Mouse (Mus musculus) liver, embryonic 11.5 days (tissue): ENCODE data around the gene Fcer1a. TPM values are rescaled to one million over a fixed set of nuclear protein-coding genes. Genes with fewer than 3 reads are reported as not detected.

Experiments
- ATAC-seq: fragments of 200-750 bp; cut with Nextera tagmentation; replicated peaks from 2 replicates; pipeline ENCODE4 v1.8.0; 2017; ENCODE audit warnings: moderate number of reproducible peaks, mild to moderate bottlenecking, moderate TSS enrichment, moderate library complexity; ENCODE audit not compliant: low FRiP score
- DNase-seq: peaks from one replicate; pipeline ENCODE4 v3.0.0-alpha.2; 2017; ENCODE audit warnings: low spot score
- H3K27ac ChIP-seq: fragments of 300-500 bp; sonication (generic); 2 replicates; pipeline ENCODE4 v1.5.1; 2014; ENCODE audit warnings: mild to moderate bottlenecking, low read depth, low read length, control low read depth
- H3K27me3 ChIP-seq: fragments of 300-500 bp; sonication (generic); replicated peaks from 2 replicates; pipeline ENCODE4 v1.6.1; 2014; ENCODE audit warnings: low read length, mixed read lengths; ENCODE audit not compliant: control insufficient read depth, insufficient read depth
- H3K36me3 ChIP-seq: fragments of 300-500 bp; sonication (generic); 2 replicates; pipeline ENCODE4 v1.6.1; 2014; ENCODE audit warnings: mild to moderate bottlenecking, low read length, moderate library complexity, mixed read lengths; ENCODE audit not compliant: control insufficient read depth, insufficient read depth
- H3K4me1 ChIP-seq: fragments of 300-500 bp; sonication (generic); replicated peaks from 2 replicates; pipeline ENCODE4 v1.6.1; 2014; ENCODE audit warnings: low read length, mixed read lengths; ENCODE audit not compliant: control insufficient read depth, insufficient read depth
- H3K4me2 ChIP-seq: fragments of 300-500 bp; sonication (generic); 2 replicates; pipeline ENCODE4 v1.6.1; 2014; ENCODE audit warnings: mild to moderate bottlenecking, control low read depth, moderate library complexity
- H3K4me3 ChIP-seq: fragments of 300-500 bp; sonication (generic); 2 replicates; pipeline ENCODE4 v1.5.1; 2014; ENCODE audit warnings: low read depth, low read length, control low read depth
- H3K9ac ChIP-seq: fragments of 300-500 bp; sonication (generic); 2 replicates; pipeline ENCODE4 v1.6.1; 2014; ENCODE audit warnings: low read depth, low read length, control low read depth
- H3K9me3 ChIP-seq: fragments of 300-500 bp; sonication (generic); 2 replicates; pipeline ENCODE4 v1.6.1; 2016; ENCODE audit warnings: low read length, inconsistent platforms, mixed read lengths; ENCODE audit not compliant: control insufficient read depth
- WGBS: fragments of 180-500 bp; shearing (Covaris S2); extraction: QIAGEN DNeasy Blood & Tissue Kit; methylation state at CpG from one replicate; pipeline ENCODE4 v1.1.7; 2014; 5-methylcytosine and 5-hydroxymethylcytosine counted together
- polyA plus RNA-seq: library from polyadenylated mRNA; unstranded; fragments of >200 nt; fragmentation: Nextera tagmentation; extraction: Ambion mirVana; gene quantifications from 2 replicates; pipeline ENCODE4 v1.2.1, GENCODE M21; 2014

The Fcer1a gene
- polyA plus RNA-seq, 1 experiment from 2014 or later, result 0.16 TPM

- Histone ChIP-seq H3K4me2 (no peak within 1 kb of the TSS), H3K9me3 (no peaks in the 10 kb centered on the region), H3K36me3 (no peaks in the 10 kb centered on the region), H3K4me3 (no peak within 1 kb of the TSS), H3K4me1 (no peaks in the 10 kb centered on the region), H3K27ac (no peak within 1 kb of the TSS), H3K9ac (no peak within 1 kb of the TSS), H3K27me3 (no peaks in the 10 kb centered on the region)
- no peak for ATAC-seq
- no peak for DNase-seq
- WGBS, result 53% methylated on average over 3 of the region's 3 CpGs
Measured at GRCm38 (mm10) chr1:173190540-173190939, 36.5 kb downstream of the Fcer1a start, which contains the start of gene Olfr1406. Gene Olfr1406 (minus strand): TSS chr1:173190640.

GRCm38 (mm10) chr1:173174154-173174842 is 52.7 kb downstream of the Fcer1a start:
- no peaks in the 10 kb centered on the region for H3K36me3 ChIP-seq
- H3K27me3 ChIP-seq, result no peaks in the 10 kb centered on the region
- no peak for ATAC-seq
- H3K4me2 ChIP-seq, result no peak overlapping the region
- H3K4me3 ChIP-seq, result no peak overlapping the region
- H3K9me3 ChIP-seq, result no peaks in the 10 kb centered on the region
- H3K27ac ChIP-seq, result no peak overlapping the region
- no peak overlapping the region for H3K9ac ChIP-seq
- DNase-seq, result no peak
- no peaks in the 10 kb centered on the region for H3K4me1 ChIP-seq

Other genes starting within 250 kb of the Fcer1a start
- 0.05 TPM in 1 of 2 replicates, not detected in the other for gene Olfr1408, start 89.8 kb downstream of the Fcer1a start, polyA plus RNA-seq
- not detected in 2 replicates for gene Olfr1406, start 36.6 kb downstream of the Fcer1a start, polyA plus RNA-seq
- not detected in 2 replicates for gene Olfr218, start 29.4 kb downstream of the Fcer1a start, polyA plus RNA-seq
- gene Olfr1404, start 14.8 kb downstream of the Fcer1a start, polyA plus RNA-seq, result not detected in 2 replicates
- gene Olfr418, start 38.8 kb upstream of the Fcer1a start, polyA plus RNA-seq, result not detected in 2 replicates
- gene Mptx2, start 50.6 kb upstream of the Fcer1a start, polyA plus RNA-seq, result not detected in 2 replicates
- gene Ackr1, start 106.5 kb upstream of the Fcer1a start, polyA plus RNA-seq, result 15.0 and 16.5 TPM in 2 replicates
- gene Aim2, start 123.7 kb upstream of the Fcer1a start, polyA plus RNA-seq, result 1.1 and 3.2 TPM in 2 replicates
- gene Cadm3, start 140.5 kb upstream of the Fcer1a start, polyA plus RNA-seq, result 1.1 and 1.5 TPM in 2 replicates